Mouse (Mus musculus): ENCODE results near the gene Atp8a2. TPM values are rescaled to one million over a fixed set of nuclear protein-coding genes. Genes with fewer than 3 reads are reported as not detected.

Atp8a2 gene
- total and polyA plus RNA-seq, 3 experiments, result 0.11 TPM; not detected in 2

GRCm38 (mm10) chr14:59612920-59613625, 583.9 kb downstream of the Atp8a2 start:
- DNase-seq (ENCODE audit: low spot score) (no peak), ATAC-seq (ENCODE audit: extremely low read depth, insufficient number of reproducible peaks, low FRiP score, poor library complexity, severe bottlenecking) (no peak)
- no peaks in the 10 kb centered on the region for H3K36me3 ChIP-seq (replicated peaks)

GRCm38 (mm10) chr14:59607021-59607420, 590.0 kb downstream of the Atp8a2 start:
- TF ChIP-seq POLR2AphosphoS5 (IDR thresholded peaks at IDR 0.05; ENCODE audit: insufficient replicate concordance, low read depth, low read length) (no peak), TAL1 (conservative IDR thresholded peaks at IDR 0.05; ENCODE audit: low read depth, low read length) (no peak), GATA1 (IDR thresholded peaks at IDR 0.05; ENCODE audit: borderline replicate concordance, low read length) (no peak), GATA2 (IDR thresholded peaks at IDR 0.05; ENCODE audit: borderline replicate concordance, low read depth, low read length) (no peak), CTCF (IDR thresholded peaks at IDR 0.05; ENCODE audit: low read depth, low read length) (no peak)
- DNase-seq (ENCODE audit: low spot score), result no peak
- ATAC-seq (ENCODE audit: extremely low read depth, insufficient number of reproducible peaks, low FRiP score, poor library complexity, severe bottlenecking), result no peak

More at GRCm38 (mm10) chr14:59612920-59613625, 583.9 kb downstream of the Atp8a2 start:
- Histone ChIP-seq H3K27me3 (ENCODE audit: insufficient read depth, low read length) (0 out of 2 replicates have a peak, but pooled peaks cover 3% of the 10 kb centered on the region), H3K4me1 (ENCODE audit: insufficient read depth, low read depth, low read length) (no peaks in the 10 kb centered on the region), H3K4me3 (ENCODE audit: low read depth, low read length) (no peak overlapping the region), H3K9me3 (replicated peaks) (no peaks in the 10 kb centered on the region)
- no peak for TF ChIP-seq POLR2AphosphoS5 (IDR thresholded peaks at IDR 0.05; ENCODE audit: insufficient replicate concordance, low read depth, low read length)
- TF ChIP-seq CTCF (IDR thresholded peaks at IDR 0.05; ENCODE audit: low read depth, low read length), result peak; percentile 18; the same call in 1 of the 2 replicates

GRCm38 (mm10) chr14:59605671-59606353, 591.2 kb downstream of the Atp8a2 start:
- DNase-seq (ENCODE audit: low spot score), result peak; percentile 9

More at GRCm38 (mm10) chr14:59607021-59607420, 590.0 kb downstream of the Atp8a2 start:
- Histone ChIP-seq H3K4me3 (ENCODE audit: low read depth, low read length) (no peak overlapping the region), H3K9me3 (replicated peaks) (no peaks in the 10 kb centered on the region), H3K27me3 (ENCODE audit: insufficient read depth, low read length) (peaks cover 12% of the 10 kb centered on the region), H3K4me1 (ENCODE audit: insufficient read depth, low read depth, low read length) (peaks cover 4% of the 10 kb centered on the region; the same call in 1 of the 2 replicates), H3K36me3 (replicated peaks) (no peaks in the 10 kb centered on the region)

GRCm38 (mm10) chr14:59604002-59604645, 592.9 kb downstream of the Atp8a2 start:
- DNase-seq (ENCODE audit: low spot score) (no peak), ATAC-seq (ENCODE audit: extremely low read depth, insufficient number of reproducible peaks, low FRiP score, poor library complexity, severe bottlenecking) (no peak; the same call in 1 of the 2 replicates)
- Histone ChIP-seq H3K4me3 (ENCODE audit: low read depth, low read length) (no peak overlapping the region), H3K36me3 (replicated peaks) (no peaks in the 10 kb centered on the region), H3K9me3 (replicated peaks) (no peaks in the 10 kb centered on the region), H3K4me1 (ENCODE audit: insufficient read depth, low read depth, low read length) (peaks cover 4% of the 10 kb centered on the region; the same call in 1 of the 2 replicates), H3K27me3 (ENCODE audit: insufficient read depth, low read length) (peaks cover 11% of the 10 kb centered on the region)
- no peak for TF ChIP-seq GATA2 (IDR thresholded peaks at IDR 0.05; ENCODE audit: borderline replicate concordance, low read depth, low read length)
- TF ChIP-seq TAL1 (conservative IDR thresholded peaks at IDR 0.05; ENCODE audit: low read depth, low read length), result no peak
- no peak for TF ChIP-seq POLR2AphosphoS5 (IDR thresholded peaks at IDR 0.05; ENCODE audit: insufficient replicate concordance, low read depth, low read length)
- TF ChIP-seq CTCF (IDR thresholded peaks at IDR 0.05; ENCODE audit: low read depth, low read length), result no peak
- no peak for TF ChIP-seq GATA1 (IDR thresholded peaks at IDR 0.05; ENCODE audit: borderline replicate concordance, low read length)

More at GRCm38 (mm10) chr14:59605671-59606353, 591.2 kb downstream of the Atp8a2 start:
- Histone ChIP-seq H3K4me3 (ENCODE audit: low read depth, low read length) (no peak overlapping the region), H3K27me3 (ENCODE audit: insufficient read depth, low read length) (peaks cover 14% of the 10 kb centered on the region), H3K4me1 (ENCODE audit: insufficient read depth, low read depth, low read length) (peaks cover 4% of the 10 kb centered on the region; the same call in 1 of the 2 replicates), H3K36me3 (replicated peaks) (no peaks in the 10 kb centered on the region), H3K9me3 (replicated peaks) (no peaks in the 10 kb centered on the region)
- TF ChIP-seq GATA1 (IDR thresholded peaks at IDR 0.05; ENCODE audit: borderline replicate concordance, low read length) (no peak), TAL1 (conservative IDR thresholded peaks at IDR 0.05; ENCODE audit: low read depth, low read length) (no peak), GATA2 (IDR thresholded peaks at IDR 0.05; ENCODE audit: borderline replicate concordance, low read depth, low read length) (no peak), CTCF (IDR thresholded peaks at IDR 0.05; ENCODE audit: low read depth, low read length) (0 out of 2 replicates have a peak, but pooled peaks have one; percentile 33), POLR2AphosphoS5 (IDR thresholded peaks at IDR 0.05; ENCODE audit: insufficient replicate concordance, low read depth, low read length) (no peak)
- peak; percentile 22; the same call in 1 of the 2 replicates for ATAC-seq (ENCODE audit: extremely low read depth, insufficient number of reproducible peaks, low FRiP score, poor library complexity, severe bottlenecking)

GRCm38 (mm10) chr14:59598260-59598627, 598.7 kb downstream of the Atp8a2 start:
- H3K9me3 ChIP-seq (replicated peaks), result no peaks in the 10 kb centered on the region
- ATAC-seq (ENCODE audit: extremely low read depth, insufficient number of reproducible peaks, low FRiP score, poor library complexity, severe bottlenecking), result no peak
- no peak for DNase-seq (ENCODE audit: low spot score)
- peak overlapping the region; percentile 97 for H3K4me3 ChIP-seq (ENCODE audit: low read depth, low read length)
- H3K27me3 ChIP-seq (ENCODE audit: insufficient read depth, low read length), result peaks cover 8% of the 10 kb centered on the region
- peaks cover 23% of the 10 kb centered on the region for H3K36me3 ChIP-seq (replicated peaks)
- TF ChIP-seq POLR2AphosphoS5 (IDR thresholded peaks at IDR 0.05; ENCODE audit: insufficient replicate concordance, low read depth, low read length) (no peak), TAL1 (conservative IDR thresholded peaks at IDR 0.05; ENCODE audit: low read depth, low read length) (no peak), GATA2 (IDR thresholded peaks at IDR 0.05; ENCODE audit: borderline replicate concordance, low read depth, low read length) (no peak), GATA1 (IDR thresholded peaks at IDR 0.05; ENCODE audit: borderline replicate concordance, low read length) (no peak), CTCF (IDR thresholded peaks at IDR 0.05; ENCODE audit: low read depth, low read length) (no peak)
- H3K4me1 ChIP-seq (ENCODE audit: insufficient read depth, low read depth, low read length), result peaks cover 18% of the 10 kb centered on the region
